Mouse (Mus musculus) right cerebral cortex, postnatal 14 days (tissue): ENCODE measurements around the gene Gzmb.
"Not testable (repeated sequence)": the region's sequence is repeated elsewhere in the genome, so short reads cannot be mapped to it uniquely, and the experiment has no call there.

Source experiments
- DNase-seq: peaks from one replicate; pipeline ENCODE4 v3.0.0; 2022

Gene Gzmb

GRCm38 (mm10) chr14:56262153-56262552 lies at the start of gene Gzmb:
Gene Gzmb (minus strand): TSS chr14:56262260.
- DNase-seq, result no peak

GRCm38 (mm10) chr14:56311801-56312200 lies 49.7 kb upstream of the Gzmb start:
- DNase-seq, result not testable (repeated sequence)

- no peak for DNase-seq
Observed at GRCm38 (mm10) chr14:56310238-56310637, 48.2 kb upstream of the Gzmb start.

- DNase-seq, result no peak
Observed at GRCm38 (mm10) chr14:56304149-56304548, 42.1 kb upstream of the Gzmb start.

- no peak for DNase-seq
Observed at GRCm38 (mm10) chr14:56303506-56304025, 41.5 kb upstream of the Gzmb start.

GRCm38 (mm10) chr14:56302091-56302490 lies 40.0 kb upstream of the Gzmb start:
- no peak for DNase-seq

GRCm38 (mm10) chr14:56296786-56297185 lies 34.7 kb upstream of the Gzmb start:
- no peak for DNase-seq

GRCm38 (mm10) chr14:56296106-56296505 lies 34.0 kb upstream of the Gzmb start:
- no peak for DNase-seq

GRCm38 (mm10) chr14:56293146-56293545 lies 31.1 kb upstream of the Gzmb start:
- DNase-seq, result no peak

GRCm38 (mm10) chr14:56288651-56289050 lies 26.6 kb upstream of the Gzmb start:
- no peak for DNase-seq

GRCm38 (mm10) chr14:56287806-56288205 lies 25.7 kb upstream of the Gzmb start:
- DNase-seq, result no peak

- DNase-seq, result no peak
Observed at GRCm38 (mm10) chr14:56284356-56285325, 22.6 kb upstream of the Gzmb start.

- DNase-seq, result no peak
Observed at GRCm38 (mm10) chr14:56283816-56284215, 21.8 kb upstream of the Gzmb start.

GRCm38 (mm10) chr14:56281090-56281489 lies 19.0 kb upstream of the Gzmb start:
- DNase-seq, result no peak

- not testable (repeated sequence) for DNase-seq
Observed at GRCm38 (mm10) chr14:56278691-56279090, 16.6 kb upstream of the Gzmb start.

GRCm38 (mm10) chr14:56276096-56276495 lies 14.0 kb upstream of the Gzmb start:
- DNase-seq, result not testable (repeated sequence)

- no peak for DNase-seq
Observed at GRCm38 (mm10) chr14:56266109-56266508, 4.0 kb upstream of the Gzmb start.

GRCm38 (mm10) chr14:56240409-56240808 lies 21.7 kb downstream of the Gzmb start:
- DNase-seq, result no peak

GRCm38 (mm10) chr14:56234556-56234955 lies 27.5 kb downstream of the Gzmb start, which contains the start of gene Gzmc:
Gene Gzmc (minus strand): TSS chr14:56234656.
- DNase-seq, result no peak

GRCm38 (mm10) chr14:56211317-56211716 lies 50.7 kb downstream of the Gzmb start, which contains the start of gene Gzmf:
Gene Gzmf (minus strand): TSS chr14:56211417.
- DNase-seq, result no peak
